Mouse (Mus musculus) Muller cell, postnatal 12 days (primary cell): ENCODE results near the gene Gm21852.
"Not testable (repeated sequence)": the region's sequence is repeated elsewhere in the genome, so short reads cannot be mapped to it uniquely, and the experiment has no call there.

Experiments
- DNase-seq: peaks from one replicate; pipeline ENCODE4 v3.0.0-alpha.2; 2015; ENCODE audit errors: inconsistent ontology term

The Gm21852 gene

DNA sequence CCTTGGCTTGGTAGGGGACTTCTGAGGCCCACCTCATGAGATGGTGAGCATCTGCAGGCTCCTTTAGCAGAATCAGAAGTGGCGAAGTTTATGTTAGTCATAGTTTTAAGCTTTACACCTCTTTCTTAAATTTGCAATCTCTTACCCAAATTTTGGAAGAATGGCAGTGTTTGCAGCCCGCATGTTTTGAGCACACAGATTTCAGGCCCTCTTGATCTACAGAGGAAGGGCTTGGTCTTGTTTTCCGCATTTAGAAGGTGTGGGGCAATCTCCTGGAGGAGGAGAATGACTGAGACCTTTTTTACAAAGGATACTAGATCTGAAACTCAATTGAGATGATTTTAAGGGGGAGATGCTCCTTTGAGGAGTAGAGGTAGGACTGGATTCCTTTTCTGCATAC, at the start of gene Gm21852:
Gm21852 (minus strand) TSS at position 101 of the 400 bp plus-strand sequence.
- not testable (repeated sequence) for DNase-seq
